Mouse (Mus musculus): ENCODE data around the gene Cdkn1b.

The Cdkn1b gene

GRCm38 (mm10) chr6:134920190-134921013 lies at the start of gene Cdkn1b:
Gene Cdkn1b, plus strand, starts transcription at chr6:134920401.
- DNase-seq: peak; percentile 96

GRCm38 (mm10) chr6:134870887-134871286 lies 49.3 kb upstream of the Cdkn1b start:
- DNase-seq: no peak

DNA sequence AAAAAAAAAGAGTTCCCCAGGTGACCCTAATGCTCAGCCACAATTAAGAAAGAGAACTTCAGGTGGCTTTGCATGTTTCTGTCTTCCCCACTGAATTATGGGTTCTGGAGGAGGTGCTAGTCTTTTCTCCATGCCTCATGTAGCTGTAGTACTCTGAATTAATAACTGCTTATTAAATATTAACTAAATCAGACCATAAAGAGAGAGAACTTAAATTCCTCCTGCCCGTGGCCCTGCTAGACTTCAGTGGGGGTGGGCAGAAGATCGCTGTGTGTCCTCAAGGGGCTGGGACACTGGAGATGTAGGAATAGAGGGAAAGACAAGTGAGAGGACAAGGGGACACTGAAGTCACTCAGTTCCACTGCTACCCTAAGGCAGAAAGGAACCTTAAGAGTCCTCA lies 48.0 kb upstream of the Cdkn1b start:
- DNase-seq: peak; percentile 53

GRCm38 (mm10) chr6:134873018-134873417 lies 47.2 kb upstream of the Cdkn1b start:
- peak; percentile 40 for DNase-seq

DNA sequence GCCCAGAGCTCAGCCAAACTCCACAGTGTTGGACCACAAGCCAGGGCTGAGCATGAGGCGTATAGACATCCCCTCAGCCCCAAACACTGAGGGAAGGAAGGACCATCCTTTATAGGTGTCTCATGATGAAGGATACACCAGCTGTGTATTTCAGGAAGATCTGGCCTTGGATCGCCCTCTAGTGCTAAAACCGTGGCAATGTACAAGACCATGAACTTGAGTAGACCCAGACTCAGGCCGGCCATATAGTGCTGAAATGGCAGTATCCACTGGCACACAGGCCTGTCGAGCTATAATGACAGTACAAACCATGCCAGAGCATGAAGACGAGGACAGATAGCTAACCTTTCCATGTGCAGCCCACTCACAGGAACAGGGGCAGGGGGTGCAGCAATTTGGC lies 43.4 kb upstream of the Cdkn1b start:
- DNase-seq: peak; percentile 57

- DNase-seq: no peak
Measured at GRCm38 (mm10) chr6:134877276-134877675, 42.9 kb upstream of the Cdkn1b start.

- DNase-seq: no peak
Measured at GRCm38 (mm10) chr6:134877892-134878291, 42.3 kb upstream of the Cdkn1b start.

DNA sequence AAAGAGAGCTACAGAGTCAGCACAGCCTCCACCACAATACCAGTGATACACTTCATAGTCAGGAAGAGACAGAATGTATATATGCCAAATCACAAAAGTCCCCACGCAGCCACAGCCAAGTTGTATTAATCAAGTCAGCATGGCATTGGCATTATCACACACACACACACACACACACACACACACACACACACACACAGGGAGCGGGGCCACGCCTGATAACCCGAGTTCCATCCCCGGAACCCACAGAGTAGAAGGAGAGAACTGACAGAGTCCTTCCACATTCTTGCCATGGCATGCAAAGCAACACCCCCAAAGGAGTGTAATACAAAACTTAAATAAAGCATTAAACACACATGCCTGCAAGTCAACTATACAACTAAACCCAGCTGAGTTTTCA lies 40.6 kb upstream of the Cdkn1b start:
- no peak for DNase-seq

- no peak for DNase-seq
Measured at GRCm38 (mm10) chr6:134880046-134880445, 40.2 kb upstream of the Cdkn1b start.

GRCm38 (mm10) chr6:134883661-134884060 lies 36.5 kb upstream of the Cdkn1b start:
- DNase-seq: no peak

GRCm38 (mm10) chr6:134885515-134885914 lies 34.7 kb upstream of the Cdkn1b start:
- DNase-seq: no peak

- DNase-seq: no peak
Measured at GRCm38 (mm10) chr6:134886475-134886874, 33.7 kb upstream of the Cdkn1b start.

DNA sequence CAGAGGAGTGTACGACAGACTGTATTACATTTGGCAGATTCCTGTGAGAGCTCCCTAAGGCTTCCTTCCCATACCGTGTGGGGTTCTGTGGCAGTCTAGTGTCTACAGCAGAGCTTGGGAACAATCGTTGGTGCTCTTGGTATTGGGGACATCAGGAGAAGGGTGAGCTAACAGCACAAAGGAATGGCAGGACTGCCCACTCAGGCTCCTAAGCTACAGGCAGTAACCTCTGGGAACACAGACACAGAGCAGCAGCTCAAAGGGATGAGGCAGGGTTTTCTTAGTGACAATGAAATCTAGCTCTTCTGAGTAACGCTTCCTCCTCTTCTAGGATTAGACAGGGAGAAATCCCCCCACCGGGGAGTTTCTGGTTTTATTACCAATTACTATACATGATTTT lies 33.2 kb upstream of the Cdkn1b start:
- no peak for DNase-seq

- DNase-seq: peak; percentile 17
Measured at GRCm38 (mm10) chr6:134887711-134888449, 32.3 kb upstream of the Cdkn1b start.

DNA sequence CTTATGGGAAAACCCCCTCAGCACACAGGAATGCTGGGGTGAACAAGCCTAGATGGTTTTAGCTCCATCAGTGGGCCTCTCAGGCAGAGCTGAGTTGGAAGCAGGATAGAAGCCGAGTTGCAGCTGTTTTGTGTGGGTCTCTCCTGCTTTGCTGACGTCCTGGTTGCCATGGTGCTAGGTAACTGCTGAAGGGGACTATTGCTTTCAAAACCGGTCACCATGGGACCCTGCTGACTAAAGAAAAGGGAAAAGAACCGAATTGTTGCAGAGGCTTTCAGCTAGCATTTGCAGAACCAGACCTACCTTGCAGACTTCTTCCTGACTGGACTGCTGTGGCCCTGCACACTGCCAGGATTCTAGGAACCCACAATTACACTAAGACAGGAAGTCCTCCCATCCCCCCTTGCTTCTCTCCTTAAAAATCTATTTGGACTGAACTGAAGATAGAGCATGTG lies 31.6 kb upstream of the Cdkn1b start:
- DNase-seq: no peak

DNA sequence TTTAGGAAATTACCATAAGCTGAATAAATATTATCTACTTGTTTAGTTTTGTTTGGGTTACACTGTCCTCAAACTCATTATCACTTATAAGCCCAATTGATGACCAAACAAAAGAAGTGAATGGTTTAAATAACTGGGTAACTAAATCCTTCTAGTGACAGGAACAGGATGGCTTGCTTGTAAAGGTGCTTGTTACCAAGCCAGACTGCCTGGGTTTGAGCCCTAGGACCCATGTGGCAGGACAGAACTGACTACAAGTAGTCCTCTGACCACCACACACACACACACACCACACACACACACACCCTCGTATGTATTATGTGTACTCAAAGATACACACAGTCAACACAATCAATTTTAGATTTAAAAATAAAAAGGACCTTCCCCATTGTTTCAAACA lies 30.4 kb upstream of the Cdkn1b start:
- DNase-seq: no peak

- DNase-seq: no peak
Measured at GRCm38 (mm10) chr6:134890436-134890835, 29.8 kb upstream of the Cdkn1b start.

- DNase-seq: no peak
Measured at GRCm38 (mm10) chr6:134896570-134897436, 23.4 kb upstream of the Cdkn1b start.

GRCm38 (mm10) chr6:134897443-134898094 lies 22.6 kb upstream of the Cdkn1b start:
- peak; percentile 97 for DNase-seq

- DNase-seq: peak; percentile 94
Measured at GRCm38 (mm10) chr6:134898095-134898965, 21.9 kb upstream of the Cdkn1b start, which contains the start of gene Gpr19. Gene Gpr19, minus strand, starts transcription at chr6:134898578.

GRCm38 (mm10) chr6:134903368-134903767 lies 16.8 kb upstream of the Cdkn1b start:
- no peak for DNase-seq
